Mouse (Mus musculus) megakaryocyte-erythroid progenitor cell, adult 5-6 weeks (primary cell): ENCODE measurements around the gene Cartpt. TPM values are rescaled to one million over a fixed set of nuclear protein-coding genes. Genes with fewer than 3 reads are reported as not detected.
"Not testable (repeated sequence)": the region's sequence is repeated elsewhere in the genome, so short reads cannot be mapped to it uniquely, and the experiment has no call there.

ENCODE experiments used
- ATAC-seq: replicated peaks from 2 replicates; pipeline ENCODE4 v1.8.0; 2016; ENCODE audit warnings: mild to moderate bottlenecking, inconsistent platforms; ENCODE audit not compliant: severe bottlenecking, poor library complexity, low FRiP score, low TSS enrichment
- total RNA-seq, 2 experiments: library from RNA; stranded (forward) in 1 of 2; stranded (reverse) in 1 of 2; fragments of 200-1000, 215-1000 nt in 1 of 2; fragments of >200 nt in 1 of 2; fragmentation: Nextera tagmentation in 1 of 2; gene quantifications; 2 replicates each; pipeline ENCODE4 v1.2.3; 2014 to 2017

Cartpt gene
- total RNA-seq, 2 experiments from 2014 or later, result not detected

GRCm38 (mm10) chr13:99859082-99859481, 41.8 kb downstream of the Cartpt start:
- no peak for ATAC-seq

- ATAC-seq, result no peak
Observed at GRCm38 (mm10) chr13:99857879-99858278, 43.0 kb downstream of the Cartpt start.

- no peak for ATAC-seq
Observed at GRCm38 (mm10) chr13:99857336-99857735, 43.6 kb downstream of the Cartpt start.

- no peak for ATAC-seq
Observed at GRCm38 (mm10) chr13:99855229-99855628, 45.7 kb downstream of the Cartpt start.

- ATAC-seq, result no peak
Observed at GRCm38 (mm10) chr13:99853131-99853530, 47.8 kb downstream of the Cartpt start.

GRCm38 (mm10) chr13:99852416-99852815, 48.5 kb downstream of the Cartpt start:
- ATAC-seq, result not testable (repeated sequence)

GRCm38 (mm10) chr13:99851026-99851425, 49.9 kb downstream of the Cartpt start:
- ATAC-seq, result no peak

- no peak for ATAC-seq
Observed at GRCm38 (mm10) chr13:99849597-99849996, 51.3 kb downstream of the Cartpt start.

Other genes starting within 250 kb of the Cartpt start
- 22.9 and 25.3 TPM in 2 replicates for gene Mccc2, start 114.5 kb upstream of the Cartpt start, total RNA-seq (2014; fragmentation: Nextera tagmentation)
- 27.6 and 31.6 TPM in 2 replicates for gene Mccc2, start 114.5 kb upstream of the Cartpt start, total RNA-seq (2017)
- gene Bdp1, start 203.0 kb upstream of the Cartpt start, total RNA-seq (2014; fragmentation: Nextera tagmentation), result 42.6 and 59.1 TPM in 2 replicates
- 88.1 and 90.2 TPM in 2 replicates for gene Bdp1, start 203.0 kb upstream of the Cartpt start, total RNA-seq (2017)
- 51.0 and 53.4 TPM in 2 replicates for gene Serf1, start 206.9 kb upstream of the Cartpt start, total RNA-seq (2014; fragmentation: Nextera tagmentation)
- gene Serf1, start 206.9 kb upstream of the Cartpt start, total RNA-seq (2017), result 36.9 and 105 TPM in 2 replicates
- 81.4 and 87.4 TPM in 2 replicates for gene Smn1, start 223.8 kb upstream of the Cartpt start, total RNA-seq (2014; fragmentation: Nextera tagmentation)
- 68.9 and 86.9 TPM in 2 replicates for gene Smn1, start 223.8 kb upstream of the Cartpt start, total RNA-seq (2017)